Mouse (Mus musculus) inflammation-experienced regulatory T-cells (primary cell): ENCODE data around the gene Nudcd3. TPM values are rescaled to one million over a fixed set of nuclear protein-coding genes. Genes with fewer than 3 reads are reported as not detected.

ENCODE experiments used
- polyA plus RNA-seq, 2 experiments: library from polyadenylated mRNA; unstranded; fragments of 100-300 nt; shearing (Covaris generic); gene quantifications; one replicate each; pipeline ENCODE4 v1.2.1; 2017

The Nudcd3 gene
- polyA plus RNA-seq = 10 to 100 TPM; 42.5 to 54.4 TPM

GRCm38 (mm10) chr11:6200087-6200569, at the start of gene Nudcd3:
Gene Nudcd3 (minus strand): TSS chr11:6200415.

GRCm38 (mm10) chr11:6230012-6230411, 29.8 kb upstream of the Nudcd3 start, which contains the start of gene Npc1l1:
Gene Npc1l1 (minus strand): TSS chr11:6230143.

GRCm38 (mm10) chr11:6199410-6200086, 667 bp downstream of the Nudcd3 start, which contains the start of gene A730071L15Rik:
Gene A730071L15Rik (plus strand): TSS chr11:6200029.

GRCm38 (mm10) chr11:6066176-6066575, 134.0 kb downstream of the Nudcd3 start, which contains the start of gene Camk2b:
Gene Camk2b (minus strand): TSS chr11:6066362.

Other genes with a start within 250 kb of the Nudcd3 start
- gene Ykt6, start 244.7 kb downstream of the Nudcd3 start, polyA plus RNA-seq = 10 to 100 TPM; 36.4 to 42.3 TPM
- 10 to 100 TPM in 1 of 2 experiments, 1 to 10 TPM in 1; 6.3 to 18.0 TPM for gene Camk2b, start 134.1 kb downstream of the Nudcd3 start, polyA plus RNA-seq
- under 1 TPM in 1 of 2 experiments, not detected in 1; 0.49 TPM for gene A730071L15Rik, start 386 bp downstream of the Nudcd3 start, polyA plus RNA-seq
- under 1 TPM; 0.34 to 0.77 TPM for gene Npc1l1, start 29.7 kb upstream of the Nudcd3 start, polyA plus RNA-seq
- 10 to 100 TPM; 65.5 to 90.0 TPM for gene Ddx56, start 67.4 kb upstream of the Nudcd3 start, polyA plus RNA-seq
- gene Tmed4, start 74.5 kb upstream of the Nudcd3 start, polyA plus RNA-seq = 10 to 100 TPM; 68.2 to 70.8 TPM
- gene Ogdh, start 91.2 kb upstream of the Nudcd3 start, polyA plus RNA-seq = 100 to 1,000 TPM; 173 to 213 TPM
- gene Zmiz2, start 188.7 kb upstream of the Nudcd3 start, polyA plus RNA-seq = 10 to 100 TPM; 81.4 to 93.6 TPM
- gene Ppia, start 215.0 kb upstream of the Nudcd3 start, polyA plus RNA-seq = 1,000 to 10,000 TPM; 3,718 to 4,214 TPM
- gene H2afv, start 244.0 kb upstream of the Nudcd3 start, polyA plus RNA-seq = 100 to 1,000 TPM; 147 to 216 TPM